Mouse (Mus musculus) sigmoid colon, adult 10 weeks (tissue): ENCODE measurements around the gene Psmb4. TPM values are rescaled to one million over a fixed set of nuclear protein-coding genes. Genes with fewer than 3 reads are reported as not detected.

Experiments used
- polyA plus RNA-seq: library from polyadenylated mRNA; stranded (reverse); fragments of 350-450 nt; fragmentation: Illumina TruSeq; extraction: RNeasy Lipid Tissue Mini Kit (QIAGEN cat#74804); gene quantifications from one replicate; pipeline ENCODE4 v1.2.3, GENCODE M21; 2014; ENCODE audit warnings: low read depth, low replicate concordance

The Psmb4 gene
- polyA plus RNA-seq = 47.9 TPM

DNA sequence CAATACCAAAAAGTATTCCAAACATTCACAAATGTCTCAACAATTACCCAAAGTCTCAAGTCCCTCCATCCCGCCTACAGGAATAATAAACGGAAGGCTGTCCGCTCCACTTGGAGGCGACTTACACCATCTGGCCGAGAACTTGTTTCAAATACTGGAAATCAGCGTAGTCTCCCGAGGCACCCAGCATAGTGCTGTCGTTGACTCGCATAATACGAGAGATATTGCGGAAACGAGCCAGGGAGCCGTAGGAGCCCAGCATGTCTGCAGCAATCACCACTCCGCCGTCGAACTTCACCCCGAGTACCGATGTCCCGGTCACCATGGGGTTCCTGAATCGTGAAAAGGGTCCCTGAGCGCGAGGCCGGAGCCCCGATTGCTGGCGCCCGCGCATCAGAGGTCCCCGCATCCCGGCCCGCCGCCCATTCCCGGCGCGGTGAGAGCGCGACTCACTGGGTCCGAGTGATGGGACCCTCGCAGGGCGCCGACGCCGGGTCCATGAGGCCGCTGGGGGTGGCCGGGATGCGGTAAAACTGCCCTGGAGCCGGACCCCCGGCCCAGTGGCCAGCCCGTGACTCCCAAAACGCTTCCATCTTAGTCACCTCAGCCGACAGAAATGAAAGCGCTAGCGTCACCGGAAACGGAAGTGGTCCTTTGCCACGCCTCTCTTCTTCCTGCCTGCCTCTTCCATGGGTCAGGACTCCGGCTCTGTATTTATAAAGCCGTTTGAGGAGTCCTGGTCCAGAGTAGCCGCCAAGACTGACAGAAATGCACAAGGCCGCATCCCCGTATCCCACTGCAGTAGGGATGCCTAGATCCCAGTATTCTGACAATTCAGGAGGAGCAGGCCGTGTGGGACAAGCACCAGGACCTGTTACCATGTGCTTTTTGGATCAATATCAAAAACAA is at the start of gene Psmb4:
TSS of gene Psmb4 (minus strand) at position 646 of the 909 bp plus-strand sequence.

DNA sequence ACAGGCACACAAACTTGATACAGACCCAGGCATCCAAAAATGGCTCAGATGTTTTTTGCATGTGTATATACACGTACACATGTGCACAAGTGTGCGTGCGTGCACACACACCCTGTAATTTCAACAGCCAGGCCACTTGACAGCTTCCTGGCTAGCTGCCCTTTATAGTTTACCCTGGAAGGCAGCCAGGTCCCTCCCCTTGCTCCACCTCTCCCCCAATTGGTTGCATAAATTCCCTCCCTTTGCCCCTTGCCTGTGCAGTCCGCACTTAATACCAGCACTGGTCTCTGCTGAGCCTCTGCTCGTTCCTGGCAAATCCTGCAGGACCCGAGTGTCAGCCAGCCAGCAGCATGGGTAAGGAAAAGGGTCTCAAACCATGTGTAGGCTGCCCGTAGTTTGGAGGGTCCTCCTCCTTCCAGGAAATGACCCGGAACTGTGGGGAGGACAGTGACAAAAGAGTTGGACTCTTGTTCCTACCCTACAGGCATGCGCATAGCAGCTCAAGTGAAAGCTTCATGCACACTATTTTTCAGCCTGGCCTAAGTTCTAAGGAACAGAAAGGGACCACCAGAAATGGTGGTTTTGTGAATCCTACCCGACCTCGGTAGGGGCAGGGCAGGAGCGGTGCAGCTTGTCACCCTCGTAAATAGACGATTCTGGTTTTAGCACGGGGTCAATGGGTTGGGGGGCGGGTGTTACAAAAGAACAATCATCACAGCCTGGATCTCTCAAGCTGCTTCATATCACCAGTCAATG is 46.2 kb upstream of the Psmb4 start, which contains the start of gene Selenbp1:
TSS of gene Selenbp1 (plus strand) at position 248 of the 756 bp plus-strand sequence.

DNA sequence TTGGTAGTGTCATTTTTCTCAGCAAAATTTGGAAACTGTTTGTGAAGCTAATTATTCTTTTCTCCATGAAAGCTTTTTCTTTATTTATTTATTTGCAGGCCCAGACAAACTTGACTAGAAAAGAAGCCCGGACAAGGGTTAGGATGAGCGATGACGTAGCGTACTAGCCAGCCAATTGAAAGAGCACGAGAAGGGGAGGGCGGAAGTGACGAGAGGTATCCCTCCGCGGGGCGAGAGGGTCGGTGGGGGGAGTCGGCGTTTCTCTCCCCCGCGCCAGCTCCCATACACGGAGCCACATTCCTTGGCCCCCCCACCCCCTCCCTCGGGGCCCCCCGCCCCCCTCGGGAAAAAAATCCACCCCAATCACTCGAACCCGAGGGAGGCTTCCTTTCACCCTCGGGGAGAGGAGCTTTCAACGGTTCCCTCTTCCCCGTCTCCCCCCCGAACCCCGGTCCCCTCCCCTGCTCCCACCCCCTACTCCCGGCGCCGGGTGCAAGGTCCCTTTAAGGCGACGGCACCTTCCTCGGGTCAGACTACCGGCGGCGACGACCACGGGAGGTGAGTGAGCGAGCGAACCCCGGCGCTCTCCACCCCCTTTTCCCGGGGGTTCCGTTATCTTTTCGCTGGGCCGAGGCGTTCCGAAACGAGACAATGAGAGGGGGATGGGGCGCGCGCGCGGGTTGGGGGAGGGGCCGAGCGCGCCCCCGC is 49.4 kb downstream of the Psmb4 start, which contains the start of gene Pogz:
TSS of gene Pogz (plus strand) at position 385 of the 708 bp plus-strand sequence.

Other genes starting within 250 kb of the Psmb4 start
- not detected for gene Gm10972, start 243.8 kb downstream of the Psmb4 start, polyA plus RNA-seq
- gene Tuft1, start 228.1 kb downstream of the Psmb4 start, polyA plus RNA-seq = 22.5 TPM
- gene Selenbp2, start 193.4 kb downstream of the Psmb4 start, polyA plus RNA-seq = not detected
- gene Cgn, start 100.5 kb downstream of the Psmb4 start, polyA plus RNA-seq = 27.4 TPM
- 15.9 TPM for gene Pogz, start 49.4 kb downstream of the Psmb4 start, polyA plus RNA-seq
- 57.4 TPM for gene Selenbp1, start 46.1 kb upstream of the Psmb4 start, polyA plus RNA-seq
- gene Rfx5, start 67.1 kb upstream of the Psmb4 start, polyA plus RNA-seq = 18.9 TPM
- gene Pi4kb, start 87.8 kb upstream of the Psmb4 start, polyA plus RNA-seq = 6.1 TPM
- gene Zfp687, start 128.5 kb upstream of the Psmb4 start, polyA plus RNA-seq = 4.5 TPM
- gene Psmd4, start 155.7 kb upstream of the Psmb4 start, polyA plus RNA-seq = 10.4 TPM
- 14.5 TPM for gene Pip5k1a, start 220.0 kb upstream of the Psmb4 start, polyA plus RNA-seq
- gene Vps72, start 224.1 kb upstream of the Psmb4 start, polyA plus RNA-seq = 33.0 TPM
- gene Tmod4, start 237.5 kb upstream of the Psmb4 start, polyA plus RNA-seq = 3.4 TPM
- gene Scnm1, start 247.1 kb upstream of the Psmb4 start, polyA plus RNA-seq = 20.0 TPM
- gene Lysmd1, start 247.1 kb upstream of the Psmb4 start, polyA plus RNA-seq = 1.8 TPM